Mouse (Mus musculus) lung, postnatal 0 days (tissue): ENCODE measurements around the gene Lmntd2.
A peak's percentile ranks its signal among the peaks of the same experiment; 100 is the strongest.

Experiments
- CTCF ChIP-seq: IDR thresholded peaks from 2 replicates; pipeline ENCODE4 v1.5.1; 2016; ENCODE audit warnings: antibody characterized with exemption, mild to moderate bottlenecking
- EP300 ChIP-seq: IDR thresholded peaks from 2 replicates; pipeline ENCODE4 v1.6.1; 2016; ENCODE audit warnings: antibody characterized with exemption, mild to moderate bottlenecking, control low read depth

GRCm38 (mm10) chr7:141215880-141216733 lies 2.2 kb upstream of the Lmntd2 start:
- TF ChIP-seq EP300: peak; percentile 57
- TF ChIP-seq CTCF: peak; percentile 17; the same call in 1 of the 2 replicates
